Mouse (Mus musculus): ENCODE measurements at regions not wholly inside any gene's neighbourhood (a gene's known extent, or its start where the extent isn't known, plus 50 kb on each side); places are given as distances from the start of the nearest gene placed in this dataset.
A peak's percentile ranks its signal among the peaks of the same experiment; 100 is the strongest.

DNA sequence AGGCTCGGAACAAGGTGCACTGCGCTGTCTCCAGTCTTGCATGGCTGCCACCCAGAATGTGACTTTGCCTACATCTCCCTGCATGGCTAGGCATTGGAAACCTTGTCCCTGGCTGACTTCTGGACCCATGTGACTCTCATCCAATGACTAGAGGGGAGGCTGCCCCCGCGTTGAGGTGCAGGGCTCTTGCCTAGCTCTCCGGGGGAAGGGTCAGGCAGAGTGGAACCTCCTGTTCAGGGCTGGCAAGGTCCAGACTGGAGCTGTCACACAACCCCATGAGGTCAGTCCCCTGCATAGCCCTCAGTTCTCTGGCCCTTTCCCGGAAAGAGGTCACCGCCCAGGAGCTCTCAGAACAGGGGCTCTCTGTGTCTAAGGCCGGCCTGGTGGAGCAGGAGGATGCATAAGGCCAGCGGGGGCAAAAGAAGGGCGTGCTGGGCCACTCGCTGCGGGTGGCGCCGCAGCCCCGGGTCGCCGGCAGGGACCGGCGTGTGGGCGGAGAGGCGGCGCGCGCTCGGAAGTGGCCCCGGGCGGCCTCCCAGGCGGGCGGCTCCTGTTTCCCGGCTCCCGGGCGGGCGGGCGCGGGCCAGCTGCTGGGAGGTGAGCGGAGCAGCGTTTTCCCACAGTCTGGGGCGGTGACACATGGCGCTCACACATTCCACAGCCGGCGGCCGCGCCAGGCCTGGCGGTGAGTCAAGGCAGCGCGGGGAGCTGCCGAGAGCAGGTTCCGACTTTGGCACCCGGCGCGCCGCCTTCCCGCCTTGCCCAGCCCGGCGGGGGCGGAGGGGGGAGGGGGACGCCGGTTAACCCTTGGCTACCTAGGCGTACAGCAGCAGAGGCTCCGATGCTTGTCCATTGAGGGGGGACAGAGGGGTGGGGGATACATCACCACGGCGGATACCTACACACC, 55.5 kb upstream of the Hes1 start:
- peaks cover 7% of the 10 kb centered on the region; the same call in 1 of the 2 replicates for H3K27me3 ChIP-seq (replicated peaks; ENCODE audit: control insufficient read depth, insufficient read depth, low read length)
- WGBS = 1% methylated on average over 43 of the region's 62 CpGs
- peak overlapping the region; percentile 88 for H3K4me2 ChIP-seq (ENCODE audit: low read length)
- peak overlapping the region; percentile 36 for H3K4me3 ChIP-seq (ENCODE audit: low read depth, low read length)
- DNase-seq (ENCODE audit: low spot score) = peak; percentile 95
- no peaks in the 10 kb centered on the region for H3K36me3 ChIP-seq (ENCODE audit: control insufficient read depth, insufficient read depth, low read length)
- no peak overlapping the region for H3K27ac ChIP-seq (ENCODE audit: low read depth, low read length)
- peak overlapping the region; percentile 60 for H3K9ac ChIP-seq (ENCODE audit: low read length)
- H3K9me3 ChIP-seq (replicated peaks; ENCODE audit: control insufficient read depth, low read length) = no peaks in the 10 kb centered on the region
- peaks cover 14% of the 10 kb centered on the region for H3K4me1 ChIP-seq (ENCODE audit: control insufficient read depth, insufficient read depth, low read length)
- ATAC-seq = peak; percentile 98

DNA sequence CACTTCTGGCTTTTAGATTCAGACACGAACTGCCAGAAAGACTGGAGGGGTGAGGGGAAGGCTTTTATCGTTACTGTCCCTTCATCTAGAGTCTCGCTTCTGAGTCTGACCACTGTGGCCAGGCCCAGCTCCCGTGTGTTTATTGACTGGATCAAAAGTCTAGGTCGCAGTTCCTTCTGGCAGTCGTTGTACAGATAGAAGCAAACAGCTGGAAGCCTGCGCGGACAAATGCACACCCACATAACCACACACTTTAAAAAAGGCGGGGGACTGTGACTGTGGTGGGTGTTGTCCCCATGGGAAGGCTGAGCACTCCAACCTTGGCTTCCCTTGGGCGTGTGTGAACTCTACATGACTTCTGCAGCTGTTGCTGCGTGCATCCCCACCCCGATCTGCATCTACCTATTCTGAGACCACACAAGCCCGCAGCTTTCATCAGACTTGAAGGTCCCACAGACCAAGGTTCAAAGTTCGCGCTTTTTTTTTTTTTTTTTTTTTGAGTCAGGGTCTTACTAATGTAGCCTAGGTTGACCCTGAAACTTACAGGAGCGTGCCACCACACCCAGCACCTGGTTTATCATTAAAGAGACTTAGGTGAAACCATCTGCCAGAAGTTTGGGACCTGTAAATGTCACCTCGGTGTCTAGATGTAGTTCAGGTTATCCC, 54.5 kb upstream of the Hes1 start:
- 28% methylated on average over 17 of the region's 17 CpGs for WGBS
- peak overlapping the region; percentile 88 for H3K4me2 ChIP-seq (ENCODE audit: low read length)
- H3K27ac ChIP-seq (ENCODE audit: low read depth, low read length) = no peak overlapping the region
- H3K4me1 ChIP-seq (ENCODE audit: control insufficient read depth, insufficient read depth, low read length) = peaks cover 14% of the 10 kb centered on the region
- ATAC-seq = no peak
- H3K4me3 ChIP-seq (ENCODE audit: low read depth, low read length) = peak overlapping the region; percentile 36
- H3K36me3 ChIP-seq (ENCODE audit: control insufficient read depth, insufficient read depth, low read length) = no peaks in the 10 kb centered on the region
- peaks cover 7% of the 10 kb centered on the region; the same call in 1 of the 2 replicates for H3K27me3 ChIP-seq (replicated peaks; ENCODE audit: control insufficient read depth, insufficient read depth, low read length)
- H3K9ac ChIP-seq (ENCODE audit: low read length) = peak overlapping the region; percentile 60; the same call in 1 of the 2 replicates
- no peaks in the 10 kb centered on the region for H3K9me3 ChIP-seq (replicated peaks; ENCODE audit: control insufficient read depth, low read length)
- DNase-seq (ENCODE audit: low spot score) = no peak

DNA sequence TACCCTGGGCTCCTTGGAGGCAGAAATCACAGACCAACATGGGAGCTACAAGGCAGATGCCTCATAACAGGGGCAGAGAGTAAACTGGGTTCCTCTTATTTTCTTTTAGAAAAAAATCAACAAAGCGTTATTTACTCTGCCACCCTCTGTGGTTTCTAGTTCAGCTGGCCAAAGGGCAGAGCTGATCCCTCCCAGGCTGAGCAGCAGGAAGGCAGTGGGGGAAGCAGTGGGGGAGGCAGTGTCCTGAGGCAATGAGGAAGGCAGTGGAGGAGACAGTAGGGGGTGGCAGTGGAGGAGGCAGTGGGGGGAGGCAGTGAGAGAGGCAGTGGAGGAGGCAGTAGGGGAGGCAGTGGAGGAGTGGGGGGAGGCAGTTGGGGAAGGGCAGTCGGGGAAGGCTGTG, 51.1 kb upstream of the Hes1 start:
- H3K9me3 ChIP-seq (replicated peaks; ENCODE audit: control insufficient read depth, low read length) = no peaks in the 10 kb centered on the region
- no peaks in the 10 kb centered on the region for H3K36me3 ChIP-seq (ENCODE audit: control insufficient read depth, insufficient read depth, low read length)
- no peak overlapping the region for H3K4me2 ChIP-seq (ENCODE audit: low read length)
- no peak for ATAC-seq
- no peak overlapping the region for H3K27ac ChIP-seq (ENCODE audit: low read depth, low read length)
- peaks cover 13% of the 10 kb centered on the region for H3K4me1 ChIP-seq (ENCODE audit: control insufficient read depth, insufficient read depth, low read length)
- no peak for DNase-seq (ENCODE audit: low spot score)
- H3K27me3 ChIP-seq (replicated peaks; ENCODE audit: control insufficient read depth, insufficient read depth, low read length) = peaks cover 3% of the 10 kb centered on the region; the same call in 1 of the 2 replicates
- H3K9ac ChIP-seq (ENCODE audit: low read length) = no peak overlapping the region
- no peak overlapping the region for H3K4me3 ChIP-seq (ENCODE audit: low read depth, low read length)
- WGBS = 63% methylated on average over 2 of the region's 2 CpGs

DNA sequence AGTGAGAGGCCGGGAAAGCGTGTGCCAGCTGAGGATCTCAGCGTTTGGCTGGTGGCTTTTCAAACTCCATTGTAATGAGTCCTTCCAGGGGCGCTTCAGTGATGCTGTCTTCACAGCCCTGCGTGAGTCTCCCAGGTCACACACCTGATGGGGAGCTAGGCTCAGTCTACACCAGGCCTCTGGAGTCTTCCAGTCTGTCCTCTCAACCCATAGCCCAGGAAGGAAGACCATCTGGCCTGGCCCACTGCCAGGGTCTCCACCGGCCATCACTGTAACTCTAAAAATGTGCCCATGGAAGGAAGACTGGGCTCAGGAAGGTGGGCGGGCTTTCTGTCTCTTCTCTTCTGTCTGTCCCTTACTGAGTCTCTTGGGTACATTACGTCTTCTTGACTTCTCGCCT, 50.2 kb upstream of the Hes1 start:
- Histone ChIP-seq H3K4me2 (ENCODE audit: low read length) (no peak overlapping the region), H3K9ac (ENCODE audit: low read length) (no peak overlapping the region), H3K9me3 (replicated peaks; ENCODE audit: control insufficient read depth, low read length) (no peaks in the 10 kb centered on the region), H3K27ac (ENCODE audit: low read depth, low read length) (no peak overlapping the region), H3K4me3 (ENCODE audit: low read depth, low read length) (no peak overlapping the region), H3K36me3 (ENCODE audit: control insufficient read depth, insufficient read depth, low read length) (no peaks in the 10 kb centered on the region), H3K27me3 (replicated peaks; ENCODE audit: control insufficient read depth, insufficient read depth, low read length) (peaks cover 5% of the 10 kb centered on the region), H3K4me1 (ENCODE audit: control insufficient read depth, insufficient read depth, low read length) (peaks cover 7% of the 10 kb centered on the region)
- ATAC-seq (no peak), DNase-seq (ENCODE audit: low spot score) (no peak)
- 90% methylated on average over 9 of the region's 9 CpGs for WGBS

Data from forebrain, embryonic 14.5 days (tissue).